Mouse (Mus musculus) spleen, adult 2 months (tissue): ENCODE data around the gene Timd4.

Experiments
- CTCF ChIP-seq: fragments of 200-500 bp; IDR thresholded peaks from 2 replicates; pipeline ENCODE4 v1.5.1; 2011; ENCODE audit warnings: mild to moderate bottlenecking, inconsistent platforms; ENCODE audit not compliant: insufficient read depth, insufficient read length, insufficient replicate concordance; ENCODE audit errors: extremely low read depth
- POLR2A ChIP-seq: fragments of 200-500 bp; IDR thresholded peaks from 2 replicates; pipeline ENCODE4 v1.6.1; 2011; ENCODE audit warnings: low read depth, low read length, inconsistent platforms

DNA sequence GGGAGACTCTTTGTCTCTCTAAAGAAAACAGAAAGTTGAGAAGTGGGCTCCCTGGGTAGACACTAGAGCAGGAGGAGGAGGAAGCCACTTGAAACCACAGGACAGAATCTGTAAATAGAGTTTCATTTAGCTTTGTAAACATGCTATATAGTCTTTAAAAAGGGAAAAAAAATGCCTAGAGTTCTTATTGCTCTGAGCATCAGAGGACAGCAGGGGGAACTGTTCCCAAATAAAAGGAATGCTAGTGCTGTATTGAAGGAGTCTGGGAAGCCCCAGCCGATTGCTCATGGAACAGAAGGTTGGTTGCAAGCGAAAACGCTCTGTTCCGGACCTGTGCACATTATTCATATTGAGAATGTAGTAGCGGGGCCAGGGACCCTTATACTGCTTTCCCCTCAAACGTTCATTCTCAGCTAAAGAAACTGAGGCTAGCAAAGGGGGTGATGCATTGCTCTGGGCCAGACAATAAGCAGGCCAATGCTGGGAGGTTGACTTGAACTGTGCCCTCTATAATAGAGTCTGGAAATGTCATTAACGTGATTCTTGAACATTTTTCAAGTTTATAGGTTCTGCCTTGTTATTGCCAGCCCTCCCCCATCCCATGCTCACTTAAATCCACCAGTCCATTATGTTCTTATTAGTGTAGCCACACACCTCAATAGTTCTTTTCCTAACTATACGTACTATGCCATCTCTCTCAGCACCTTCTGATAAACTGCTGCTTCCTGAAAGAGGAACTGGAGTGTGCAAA, 37.8 kb downstream of the Timd4 start:
- TF ChIP-seq CTCF, result no peak
- TF ChIP-seq POLR2A, result no peak
